Mouse (Mus musculus): Measurements from ENCODE around the gene Zfp143. TPM values are rescaled to one million over a fixed set of nuclear protein-coding genes. Genes with fewer than 3 reads are reported as not detected.
A peak's percentile ranks its signal among the peaks of the same experiment; 100 is the strongest.
"Not testable (repeated sequence)": the region's sequence is repeated elsewhere in the genome, so short reads cannot be mapped to it uniquely, and the experiment has no call there.

The Zfp143 gene
- total RNA-seq, 2 experiments from 2014 or later, result 9.5 to 10.0 TPM

- DNase-seq (ENCODE audit: low spot score in 2 of 2), result peak; percentile 56 to 62
- intact Hi-C loops (cut with DNase I), result no loop called here
Measured at GRCm38 (mm10) chr7:110122289-110122564, 61.2 kb downstream of the Zfp143 start.

DNA sequence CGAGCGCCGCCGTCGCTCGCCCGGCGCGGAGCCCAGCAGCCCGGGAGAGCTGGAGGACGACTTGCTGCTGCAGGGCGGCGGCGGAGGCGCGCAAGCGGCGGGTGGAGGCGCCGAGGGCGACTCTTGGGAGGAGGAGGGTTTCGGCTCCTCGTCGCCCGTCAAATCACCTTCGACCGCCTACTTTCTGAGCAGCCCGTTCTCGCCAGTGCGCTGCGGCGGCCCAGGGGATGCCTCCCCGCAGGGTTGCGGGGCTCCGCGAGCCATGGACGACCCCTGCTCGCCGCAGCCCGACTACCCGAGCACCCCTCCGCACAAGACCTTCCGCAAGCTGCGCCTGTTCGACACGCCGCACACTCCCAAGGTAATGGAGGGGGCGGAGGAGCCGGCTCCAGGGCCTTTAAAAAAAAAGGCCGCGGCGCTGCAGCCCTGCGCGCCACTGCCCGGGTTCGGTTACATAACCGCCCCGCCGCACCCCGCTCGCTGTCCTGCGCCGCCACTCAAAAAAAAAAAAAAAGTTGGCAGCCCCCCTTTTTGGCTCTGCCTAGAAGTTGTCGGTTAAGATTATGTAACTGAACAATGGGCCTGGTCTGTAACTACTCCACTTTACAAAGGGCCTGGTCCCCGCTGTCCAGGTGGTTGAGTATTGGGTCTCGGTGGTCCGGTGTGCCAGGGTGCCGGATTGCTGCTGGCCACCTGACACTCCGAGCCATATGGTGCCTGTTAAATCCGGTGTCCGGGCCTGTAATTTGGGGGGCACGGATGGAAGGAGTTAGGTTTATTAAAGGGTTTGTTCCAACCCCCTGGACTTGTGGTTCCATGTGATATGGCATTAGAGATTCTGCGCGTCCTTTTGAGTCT is 61.8 kb downstream of the Zfp143 start:
- DNase-seq (ENCODE audit: low spot score in 2 of 2), result peak; percentile 44
- intact Hi-C loops (cut with DNase I), result no loop called here

- intact Hi-C loops (cut with DNase I), result no loop called here
- no peak for DNase-seq (ENCODE audit: low spot score in 2 of 2)
Measured at GRCm38 (mm10) chr7:110123844-110124555, 63.0 kb downstream of the Zfp143 start.

GRCm38 (mm10) chr7:110128566-110128965 is 67.5 kb downstream of the Zfp143 start:
- intact Hi-C loops (cut with DNase I), result no loop called here
- no peak for DNase-seq (ENCODE audit: low spot score in 2 of 2)

DNA sequence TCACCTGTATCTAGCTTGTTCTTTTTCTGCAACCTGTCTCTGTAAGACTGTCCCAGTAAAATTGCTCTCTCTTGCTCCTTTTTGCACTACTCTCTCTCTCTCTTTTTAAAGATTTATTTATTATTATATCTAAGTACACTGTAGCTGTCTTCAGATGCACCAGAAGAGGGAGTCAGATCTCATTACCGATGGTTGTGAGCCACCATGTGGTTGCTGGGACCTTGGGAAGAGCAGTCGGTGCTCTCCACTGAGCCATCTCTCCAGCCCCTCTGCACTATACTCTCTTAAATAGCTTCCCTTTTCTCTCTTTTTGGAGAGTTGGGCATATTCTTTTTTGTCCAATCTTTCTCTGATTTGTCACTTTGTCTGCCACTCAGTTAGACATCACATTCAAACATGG is 71.3 kb downstream of the Zfp143 start:
- intact Hi-C loops (cut with DNase I); DNase-seq (ENCODE audit: low spot score in 2 of 2): not testable (repeated sequence)

- no peak for DNase-seq (ENCODE audit: low spot score in 2 of 2)
- intact Hi-C loops (cut with DNase I), result no loop called here
Measured at GRCm38 (mm10) chr7:110133988-110134387, 73.0 kb downstream of the Zfp143 start.

DNA sequence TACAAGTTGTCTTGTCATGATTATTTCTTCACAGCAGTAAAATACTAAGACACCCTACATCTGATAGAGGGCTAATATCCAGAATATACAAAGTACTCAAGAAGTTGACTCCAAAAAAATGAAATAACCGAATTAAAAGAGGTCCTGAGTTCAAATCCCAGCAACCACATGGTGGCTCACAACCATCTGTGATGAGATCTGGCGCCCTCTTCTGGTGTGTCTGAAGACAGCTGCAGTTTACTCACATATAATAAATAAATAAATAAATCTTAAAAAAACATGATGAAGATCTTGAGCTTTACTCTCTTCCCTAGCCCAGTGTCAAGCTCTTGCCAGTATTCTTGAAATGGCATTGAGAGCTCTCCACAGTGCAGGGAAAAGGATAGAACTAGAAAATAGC is 77.5 kb downstream of the Zfp143 start:
- DNase-seq (ENCODE audit: low spot score in 2 of 2), result no peak
- intact Hi-C loops (cut with DNase I), result no loop called here

DNA sequence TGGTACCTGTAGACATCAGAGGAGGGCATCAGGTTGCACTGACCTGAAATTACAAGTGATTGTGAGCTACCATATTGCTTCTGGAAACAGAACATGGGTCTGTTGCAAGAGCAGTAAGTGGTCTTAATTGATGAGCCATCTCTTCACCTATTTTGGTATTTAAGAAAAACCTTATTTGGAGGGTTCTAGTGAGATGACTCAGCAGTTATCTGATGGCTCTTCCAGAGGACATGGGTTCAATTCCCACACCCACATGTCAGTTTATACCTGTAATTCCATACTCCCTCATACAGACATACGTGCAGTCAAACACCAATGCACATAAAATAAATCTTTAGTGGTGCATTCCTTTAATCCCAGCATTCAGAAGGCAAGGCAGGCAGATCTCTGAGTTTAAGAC is 82.8 kb downstream of the Zfp143 start:
- intact Hi-C loops (cut with DNase I), result no loop called here
- DNase-seq (ENCODE audit: low spot score in 2 of 2), result no peak

Other genes starting within 250 kb of the Zfp143 start
- under 1 TPM; 0.82 to 0.88 TPM for gene Scube2, start 195.5 kb upstream of the Zfp143 start, total RNA-seq (2021)
- 100 to 1,000 TPM; 182 to 186 TPM for gene Dennd5a, start 100.7 kb upstream of the Zfp143 start, total RNA-seq (2021)
- gene Tmem41b, start 74.3 kb upstream of the Zfp143 start, total RNA-seq (2021), result 10 to 100 TPM; 54.7 to 55.1 TPM
- 10 to 100 TPM; 90.1 to 91.0 TPM for gene Ipo7, start 42.9 kb upstream of the Zfp143 start, total RNA-seq (2021)
- gene Wee1, start 60.8 kb downstream of the Zfp143 start, total RNA-seq (2021), result 10 to 100 TPM; 15.8 to 19.5 TPM
- gene Swap70, start 160.5 kb downstream of the Zfp143 start, total RNA-seq (2021), result 10 to 100 TPM; 12.5 to 14.3 TPM

Measured in left cerebral cortex, postnatal 14 days (tissue).